Mouse (Mus musculus): ENCODE results near the gene Nostrin. TPM values are rescaled to one million over a fixed set of nuclear protein-coding genes. Genes with fewer than 3 reads are reported as not detected.

The Nostrin gene
- polyA plus RNA-seq, 1 experiment = 3.9 TPM

GRCm38 (mm10) chr2:69148691-69149090 is 13.1 kb downstream of the Nostrin start:
- Histone ChIP-seq H3K27ac (ENCODE audit: insufficient read depth, low read length) (no peak overlapping the region), H3K27me3 (ENCODE audit: control insufficient read depth, insufficient read depth, low read length) (no peaks in the 10 kb centered on the region), H3K4me1 (ENCODE audit: control insufficient read depth, insufficient read depth, low read length) (no peaks in the 10 kb centered on the region), H3K4me3 (replicated peaks; ENCODE audit: insufficient read depth, low read depth, low read length) (no peak overlapping the region)
- TF ChIP-seq POLR2A (IDR thresholded peaks at IDR 0.05; ENCODE audit: borderline replicate concordance, insufficient read depth, low read length) (no peak), CTCF (IDR thresholded peaks at IDR 0.05; ENCODE audit: borderline replicate concordance, insufficient read depth, low read depth, low read length) (no peak)
- 57% methylated on average over 3 of the region's 3 CpGs for WGBS
- DNase-seq = no peak

- H3K4me3 ChIP-seq (replicated peaks; ENCODE audit: insufficient read depth, low read depth, low read length) = no peak overlapping the region
- 77% methylated on average over 10 of the region's 10 CpGs for WGBS
Observed at GRCm38 (mm10) chr2:69149154-69149553, 13.6 kb downstream of the Nostrin start.

GRCm38 (mm10) chr2:69150841-69151240 is 15.2 kb downstream of the Nostrin start:
- 60% methylated on average over 5 of the region's 5 CpGs for WGBS

More at GRCm38 (mm10) chr2:69149154-69149553, 13.6 kb downstream of the Nostrin start:
- Histone ChIP-seq H3K27ac (ENCODE audit: insufficient read depth, low read length) (no peak overlapping the region), H3K27me3 (ENCODE audit: control insufficient read depth, insufficient read depth, low read length) (no peaks in the 10 kb centered on the region), H3K4me1 (ENCODE audit: control insufficient read depth, insufficient read depth, low read length) (no peaks in the 10 kb centered on the region)
- no peak for DNase-seq
- TF ChIP-seq POLR2A (IDR thresholded peaks at IDR 0.05; ENCODE audit: borderline replicate concordance, insufficient read depth, low read length) (no peak), CTCF (IDR thresholded peaks at IDR 0.05; ENCODE audit: borderline replicate concordance, insufficient read depth, low read depth, low read length) (no peak)

GRCm38 (mm10) chr2:69155861-69156260 is 20.3 kb downstream of the Nostrin start:
- 77% methylated on average over 3 of the region's 3 CpGs for WGBS

More at GRCm38 (mm10) chr2:69150841-69151240, 15.2 kb downstream of the Nostrin start:
- TF ChIP-seq POLR2A (IDR thresholded peaks at IDR 0.05; ENCODE audit: borderline replicate concordance, insufficient read depth, low read length) (no peak), CTCF (IDR thresholded peaks at IDR 0.05; ENCODE audit: borderline replicate concordance, insufficient read depth, low read depth, low read length) (no peak)
- Histone ChIP-seq H3K4me3 (replicated peaks; ENCODE audit: insufficient read depth, low read depth, low read length) (no peak overlapping the region), H3K27ac (ENCODE audit: insufficient read depth, low read length) (no peak overlapping the region), H3K4me1 (ENCODE audit: control insufficient read depth, insufficient read depth, low read length) (no peaks in the 10 kb centered on the region), H3K27me3 (ENCODE audit: control insufficient read depth, insufficient read depth, low read length) (no peaks in the 10 kb centered on the region)
- DNase-seq = no peak

GRCm38 (mm10) chr2:69156283-69156682 is 20.7 kb downstream of the Nostrin start:
- no peaks in the 10 kb centered on the region for H3K27me3 ChIP-seq (ENCODE audit: control insufficient read depth, insufficient read depth, low read length)
- no peak for DNase-seq
- no peak overlapping the region for H3K27ac ChIP-seq (ENCODE audit: insufficient read depth, low read length)
- no peaks in the 10 kb centered on the region for H3K4me1 ChIP-seq (ENCODE audit: control insufficient read depth, insufficient read depth, low read length)
- H3K4me3 ChIP-seq (replicated peaks; ENCODE audit: insufficient read depth, low read depth, low read length) = no peak overlapping the region
- TF ChIP-seq POLR2A (IDR thresholded peaks at IDR 0.05; ENCODE audit: borderline replicate concordance, insufficient read depth, low read length) (no peak), CTCF (IDR thresholded peaks at IDR 0.05; ENCODE audit: borderline replicate concordance, insufficient read depth, low read depth, low read length) (no peak)
- WGBS = 70% methylated on average over 7 of the region's 7 CpGs

More at GRCm38 (mm10) chr2:69155861-69156260, 20.3 kb downstream of the Nostrin start:
- Histone ChIP-seq H3K4me3 (replicated peaks; ENCODE audit: insufficient read depth, low read depth, low read length) (no peak overlapping the region), H3K27ac (ENCODE audit: insufficient read depth, low read length) (no peak overlapping the region), H3K27me3 (ENCODE audit: control insufficient read depth, insufficient read depth, low read length) (no peaks in the 10 kb centered on the region), H3K4me1 (ENCODE audit: control insufficient read depth, insufficient read depth, low read length) (no peaks in the 10 kb centered on the region)
- TF ChIP-seq CTCF (IDR thresholded peaks at IDR 0.05; ENCODE audit: borderline replicate concordance, insufficient read depth, low read depth, low read length) = no peak
- no peak for TF ChIP-seq POLR2A (IDR thresholded peaks at IDR 0.05; ENCODE audit: borderline replicate concordance, insufficient read depth, low read length)
- DNase-seq = no peak

GRCm38 (mm10) chr2:69158907-69159306 is 23.3 kb downstream of the Nostrin start:
- TF ChIP-seq CTCF (IDR thresholded peaks at IDR 0.05; ENCODE audit: borderline replicate concordance, insufficient read depth, low read depth, low read length) = no peak
- TF ChIP-seq POLR2A (IDR thresholded peaks at IDR 0.05; ENCODE audit: borderline replicate concordance, insufficient read depth, low read length) = no peak
- H3K4me3 ChIP-seq (replicated peaks; ENCODE audit: insufficient read depth, low read depth, low read length) = no peak overlapping the region
- no peaks in the 10 kb centered on the region for H3K4me1 ChIP-seq (ENCODE audit: control insufficient read depth, insufficient read depth, low read length)
- no peak for DNase-seq
- no peak overlapping the region for H3K27ac ChIP-seq (ENCODE audit: insufficient read depth, low read length)
- H3K27me3 ChIP-seq (ENCODE audit: control insufficient read depth, insufficient read depth, low read length) = no peaks in the 10 kb centered on the region

- Histone ChIP-seq H3K4me1 (ENCODE audit: control insufficient read depth, insufficient read depth, low read length) (no peaks in the 10 kb centered on the region), H3K27me3 (ENCODE audit: control insufficient read depth, insufficient read depth, low read length) (no peaks in the 10 kb centered on the region), H3K27ac (ENCODE audit: insufficient read depth, low read length) (no peak overlapping the region), H3K4me3 (replicated peaks; ENCODE audit: insufficient read depth, low read depth, low read length) (no peak overlapping the region)
- WGBS = 72% methylated on average over 9 of the region's 9 CpGs
- no peak for TF ChIP-seq CTCF (IDR thresholded peaks at IDR 0.05; ENCODE audit: borderline replicate concordance, insufficient read depth, low read depth, low read length)
- no peak for DNase-seq
Observed at GRCm38 (mm10) chr2:69170395-69171077, 34.9 kb downstream of the Nostrin start.

GRCm38 (mm10) chr2:69175296-69175695 is 39.7 kb downstream of the Nostrin start:
- H3K27me3 ChIP-seq (ENCODE audit: control insufficient read depth, insufficient read depth, low read length) = no peaks in the 10 kb centered on the region
- H3K4me3 ChIP-seq (replicated peaks; ENCODE audit: insufficient read depth, low read depth, low read length) = no peak overlapping the region
- DNase-seq = no peak
- no peaks in the 10 kb centered on the region for H3K4me1 ChIP-seq (ENCODE audit: control insufficient read depth, insufficient read depth, low read length)
- H3K27ac ChIP-seq (ENCODE audit: insufficient read depth, low read length) = no peak overlapping the region
- TF ChIP-seq POLR2A (IDR thresholded peaks at IDR 0.05; ENCODE audit: borderline replicate concordance, insufficient read depth, low read length) = no peak
- TF ChIP-seq CTCF (IDR thresholded peaks at IDR 0.05; ENCODE audit: borderline replicate concordance, insufficient read depth, low read depth, low read length) = no peak
- 58% methylated on average over 5 of the region's 5 CpGs for WGBS

All from cerebellum, adult 2 months (tissue).